In genomic region chr7:118519661-118520060, GRCm38 (mm10) we compare ENCODE assay signal across 19 mouse cellular contexts.
"Had no signal": no experiment of that assay in that cellular context is flagged by ENCODE, and none has a peak within 500 bp of the region (broad histone marks: within the 10 kb centered on the region; RNA-seq: fewer than 3 reads in every experiment).

No protein-coding gene starts in this region.

- H3K9me3 ChIP-seq: heart, embryonic 10.5 days; hindbrain, embryonic 10.5 days; hindbrain, embryonic 12.5 days; limb, embryonic 10.5 days; limb, embryonic 12.5 days had no signal

- H3K4me2 ChIP-seq: heart, embryonic 12.5 days; hindbrain, embryonic 12.5 days; hindbrain, embryonic 14.5 days; limb, embryonic 12.5 days had no signal

- H3K27ac ChIP-seq: heart, embryonic 10.5 days; hindbrain, embryonic 12.5 days; hindbrain, embryonic 14.5 days; layer of hippocampus, adult 2 months; left cerebral cortex, adult 2 months; limb, embryonic 12.5 days had no signal

- H3K4me3 ChIP-seq: heart, embryonic 10.5 days; heart, embryonic 12.5 days; hindbrain, embryonic 10.5 days; hindbrain, embryonic 12.5 days; layer of hippocampus, adult 2 months; left cerebral cortex, adult 2 months; limb, embryonic 10.5 days; limb, embryonic 12.5 days had no signal

- H3K36me3 ChIP-seq: hindbrain, embryonic 12.5 days had no signal

- H3K9ac ChIP-seq: forebrain, postnatal 0 days; heart, embryonic 12.5 days; hindbrain, embryonic 12.5 days; hindbrain, embryonic 14.5 days; limb, embryonic 12.5 days had no signal

- H3K27me3 ChIP-seq: hindbrain, embryonic 12.5 days had no signal

- DNase-seq: forebrain, postnatal 0 days; gastrocnemius, postnatal 14 days; heart, adult 18-20 months; heart, postnatal 10 days; heart, postnatal 4 days; kidney, adult 18-20 months; kidney, adult 8-10 months; kidney, postnatal 10 days; kidney, postnatal 25 days; kidney, postnatal 4 days had no signal

- H3K4me1 ChIP-seq: limb, embryonic 12.5 days had no signal
